Mouse (Mus musculus) erythroblast, embryonic 14.5 days (primary cell): ENCODE results near the gene Gm614.

Experiments
- GATA1 ChIP-seq: IDR thresholded peaks from 2 replicates; pipeline ENCODE4 v1.6.1; 2012; ENCODE audit warnings: low read length, inconsistent platforms, mixed read lengths
- TAL1 ChIP-seq: IDR thresholded peaks from 3 replicates; pipeline ENCODE4 v1.6.1; 2012; ENCODE audit warnings: low read length, inconsistent platforms, mixed read lengths

DNA sequence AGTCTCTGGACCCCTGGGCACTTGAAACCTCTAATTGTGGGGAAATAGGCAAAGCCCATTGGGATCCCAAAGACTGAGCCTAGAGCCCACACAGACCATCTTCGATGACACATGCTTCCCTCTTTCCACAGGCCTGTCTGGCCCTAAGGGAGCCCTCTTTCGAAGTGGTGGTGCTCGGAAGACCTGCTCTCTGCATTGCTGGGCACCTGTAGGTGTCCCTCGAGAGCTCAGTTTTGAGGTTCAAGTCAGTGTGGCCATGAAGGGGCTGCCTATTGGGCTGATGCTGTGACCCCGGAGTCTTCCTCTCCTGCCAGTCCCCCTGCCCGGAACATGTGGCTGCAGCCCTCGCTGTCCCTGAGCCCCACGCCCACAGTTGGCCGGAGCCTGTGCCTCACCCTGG is 37.9 kb upstream of the Gm614 start:
- TF ChIP-seq TAL1, result no peak
- TF ChIP-seq GATA1, result no peak
